Mouse (Mus musculus): ENCODE measurements around the gene Dpy30.

Gene Dpy30

DNA sequence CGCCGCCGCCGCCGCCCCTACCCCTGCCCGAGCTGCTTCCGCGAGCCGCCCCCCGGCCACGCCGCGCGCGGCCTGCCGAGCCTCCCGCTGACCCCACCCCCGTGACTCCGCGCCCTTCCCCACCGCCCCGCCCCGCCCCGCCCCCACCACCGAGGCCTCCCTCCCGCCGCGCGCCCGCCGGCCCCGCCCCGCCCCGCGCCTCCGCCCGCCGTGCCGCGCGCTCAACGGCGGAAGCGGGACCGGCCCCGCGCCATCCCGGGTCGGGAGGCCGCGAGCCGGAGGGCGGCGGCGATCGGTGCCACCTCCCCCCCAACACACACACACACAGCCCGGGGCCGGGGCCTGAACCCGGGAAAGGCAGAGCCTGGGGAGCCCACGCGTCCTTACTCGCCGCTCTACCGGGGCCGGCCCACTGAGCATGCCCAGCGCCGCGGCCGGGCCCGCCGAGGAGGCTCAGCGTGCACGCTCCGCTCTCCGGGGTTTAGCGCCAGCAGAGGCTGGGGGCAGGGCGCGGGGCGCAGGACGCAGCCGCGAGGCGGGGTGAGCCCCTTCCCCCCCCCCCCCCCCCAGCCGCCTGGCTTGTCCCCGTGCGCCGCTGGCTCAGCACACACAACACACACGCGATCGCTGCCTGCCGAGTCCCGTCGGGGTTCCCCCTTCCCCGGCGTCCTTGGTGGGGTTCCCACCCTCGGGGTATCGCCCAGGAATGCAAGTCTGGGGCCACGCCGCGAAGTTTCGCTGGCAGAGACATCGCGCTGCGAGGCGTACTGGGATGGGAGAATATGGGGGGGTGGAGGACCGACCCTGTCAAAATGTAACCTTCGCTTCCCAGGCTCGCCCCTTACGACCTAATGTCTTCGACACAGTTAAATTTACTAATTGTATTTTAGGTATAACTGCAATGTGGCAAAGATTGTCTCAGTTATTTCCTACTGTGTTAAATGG, 28.4 kb downstream of the Dpy30 start, which contains the start of gene Memo1:
Memo1 (minus strand) TSS at position 496 of the 945 bp plus-strand sequence.
- peak; percentile 70 for DNase-seq (ENCODE audit: low read depth, low spot score)

DNA sequence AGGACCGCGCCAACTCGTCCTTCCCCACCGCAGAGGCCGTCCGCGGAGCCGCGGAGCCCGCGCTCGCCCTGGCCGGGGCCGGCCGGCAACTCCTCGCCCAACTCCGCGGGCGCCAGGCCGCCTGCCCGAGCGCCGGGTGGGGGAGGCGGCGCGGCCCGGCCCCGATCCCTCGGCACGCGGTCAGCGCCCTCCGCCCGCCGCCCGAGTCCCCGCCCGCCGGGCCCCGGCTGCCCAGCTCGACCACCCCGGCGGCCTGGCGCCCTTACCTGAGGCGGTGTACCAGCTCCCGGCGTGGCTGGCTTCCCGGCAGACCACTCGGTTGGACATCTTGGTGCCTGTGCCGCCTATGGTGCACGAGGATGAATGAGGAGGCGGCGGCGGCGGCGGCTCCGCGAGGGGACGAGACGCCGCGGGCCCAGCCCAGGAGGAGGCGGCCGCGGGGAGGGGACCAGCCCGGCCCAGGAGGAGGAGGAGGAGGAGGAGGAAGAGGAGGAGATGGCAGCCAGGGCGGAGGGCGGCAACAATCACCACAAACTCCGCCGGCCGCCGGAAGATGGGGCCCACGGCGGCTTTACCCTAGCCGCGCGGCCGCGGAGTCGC, 29.2 kb downstream of the Dpy30 start:
- DNase-seq (ENCODE audit: low read depth, low spot score): peak; percentile 78

GRCm38 (mm10) chr17:74293687-74294425, 29.9 kb downstream of the Dpy30 start:
- peak; percentile 60 for DNase-seq (ENCODE audit: low read depth, low spot score)

DNA sequence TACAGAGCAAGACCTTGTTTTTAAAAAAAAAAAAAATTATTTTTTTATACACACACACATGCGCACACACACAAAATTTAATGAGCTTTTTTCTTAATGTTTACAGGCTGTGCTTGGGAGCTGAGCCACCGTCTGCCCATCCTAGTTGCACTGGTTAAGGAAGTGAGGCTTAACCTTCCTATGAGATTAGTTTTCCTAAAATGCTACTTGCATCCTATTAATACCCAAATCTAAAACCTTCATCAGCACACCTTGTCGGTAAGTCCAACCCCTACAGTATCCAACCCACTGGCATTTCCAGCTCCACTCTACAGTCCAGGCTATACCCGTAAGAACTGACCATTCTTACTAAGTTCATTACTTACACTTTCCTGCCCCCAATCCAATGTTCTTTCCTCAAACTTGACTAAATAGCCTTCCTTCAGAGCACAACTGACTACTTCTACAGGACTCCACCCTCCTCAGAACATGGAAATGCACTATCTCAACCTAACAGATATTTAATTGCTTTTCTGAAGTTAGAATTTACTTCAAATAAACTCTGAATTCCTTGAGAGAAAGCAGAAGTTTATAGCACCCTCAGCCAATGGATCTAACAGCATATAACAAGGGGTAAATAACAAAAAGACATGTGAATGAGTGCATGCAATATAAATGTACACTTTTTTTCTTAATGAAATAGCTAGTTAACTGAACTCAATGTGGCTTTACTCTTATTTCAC, 31.9 kb downstream of the Dpy30 start:
- no peak for DNase-seq (ENCODE audit: low read depth, low spot score)

- DNase-seq (ENCODE audit: low read depth, low spot score): peak; percentile 32
Measured at GRCm38 (mm10) chr17:74290869-74291268, 32.9 kb downstream of the Dpy30 start.

- no peak for DNase-seq (ENCODE audit: low read depth, low spot score)
Measured at GRCm38 (mm10) chr17:74290198-74290597, 33.5 kb downstream of the Dpy30 start.

DNA sequence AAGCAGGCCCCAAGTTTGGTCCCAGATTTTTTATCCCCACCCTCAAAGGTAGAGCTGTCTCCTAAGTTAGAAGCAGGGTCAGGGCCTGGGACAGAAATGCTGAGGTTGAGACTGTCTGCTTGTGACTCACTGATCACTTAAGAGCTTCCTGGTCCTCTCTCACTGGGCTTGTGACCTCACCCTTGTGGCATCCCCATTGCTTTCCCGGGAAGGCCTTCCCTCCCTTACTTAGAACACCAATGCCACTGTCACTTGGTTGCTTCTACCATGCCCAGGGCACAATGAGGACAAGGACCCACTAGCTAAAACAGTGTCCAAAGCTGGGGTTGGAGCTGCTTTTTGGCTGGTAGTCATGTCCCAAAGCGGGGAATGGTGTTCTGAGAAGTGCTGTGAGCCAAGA, 35.1 kb downstream of the Dpy30 start:
- DNase-seq (ENCODE audit: low read depth, low spot score): peak; percentile 79

GRCm38 (mm10) chr17:74286140-74286730, 37.5 kb downstream of the Dpy30 start:
- DNase-seq (ENCODE audit: low read depth, low spot score): no peak

DNA sequence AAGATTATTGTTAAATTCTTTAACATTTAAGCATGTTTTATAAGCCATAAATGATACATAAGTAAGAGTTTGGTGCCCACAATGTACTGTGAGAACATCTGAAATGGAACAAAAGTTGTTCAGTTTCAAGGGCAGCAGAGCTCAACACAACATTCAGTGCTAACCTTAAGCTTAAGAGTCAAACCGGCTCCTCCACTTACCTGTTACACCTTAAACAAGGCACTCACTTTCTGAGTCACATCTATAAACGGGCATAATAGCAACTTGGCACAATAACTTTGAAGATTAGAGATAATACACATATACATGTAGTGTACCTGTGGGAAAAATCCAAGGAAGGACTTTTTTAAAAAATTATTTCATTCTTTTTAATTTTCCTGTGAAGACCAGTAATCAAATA, 38.0 kb downstream of the Dpy30 start:
- DNase-seq (ENCODE audit: low read depth, low spot score): no peak

- no peak for DNase-seq (ENCODE audit: low read depth, low spot score)
Measured at GRCm38 (mm10) chr17:74284397-74285115, 39.2 kb downstream of the Dpy30 start.

DNA sequence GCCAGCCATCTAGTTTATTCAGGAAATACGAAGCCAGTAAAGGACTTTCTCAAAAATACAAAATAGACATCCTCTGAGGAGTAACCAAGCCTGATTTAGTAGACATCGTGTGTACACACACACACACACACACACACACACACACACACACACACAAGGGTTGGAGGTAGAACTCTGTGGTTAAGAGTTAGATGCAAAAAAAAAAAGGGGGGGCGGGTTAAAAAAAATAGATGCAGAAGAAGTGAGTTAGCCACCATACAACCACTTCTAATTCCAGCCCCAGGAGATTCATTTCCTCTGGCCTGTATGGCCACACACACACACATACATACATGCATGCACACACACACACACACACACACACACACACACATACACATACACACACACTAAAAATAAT, 41.7 kb downstream of the Dpy30 start:
- no peak for DNase-seq (ENCODE audit: low read depth, low spot score)

- peak; percentile 30 for DNase-seq (ENCODE audit: low read depth, low spot score)
Measured at GRCm38 (mm10) chr17:74278966-74279869, 44.5 kb downstream of the Dpy30 start.

DNA sequence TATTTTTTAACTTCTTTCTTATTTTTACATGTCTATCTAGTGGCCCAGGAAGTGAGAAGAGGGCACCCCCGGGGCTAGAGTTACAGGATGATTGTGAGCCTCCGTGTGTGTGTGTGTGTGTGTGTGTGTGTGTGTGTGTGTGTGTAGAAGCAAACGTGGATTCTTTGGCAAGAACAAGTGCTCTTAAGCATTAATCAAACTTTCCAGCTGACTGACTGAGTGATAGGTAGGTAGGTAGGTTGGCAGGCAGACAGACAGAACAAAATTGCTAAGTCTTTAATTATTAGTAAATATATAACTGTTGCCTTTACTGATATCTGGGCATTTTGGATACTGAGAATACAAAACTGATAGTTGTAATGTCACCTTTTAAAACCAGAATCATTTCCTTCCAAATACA, 49.3 kb downstream of the Dpy30 start:
- no peak for DNase-seq (ENCODE audit: low read depth, low spot score)

- DNase-seq (ENCODE audit: low read depth, low spot score): no peak
Measured at GRCm38 (mm10) chr17:74272683-74273205, 51.0 kb downstream of the Dpy30 start.

DNA sequence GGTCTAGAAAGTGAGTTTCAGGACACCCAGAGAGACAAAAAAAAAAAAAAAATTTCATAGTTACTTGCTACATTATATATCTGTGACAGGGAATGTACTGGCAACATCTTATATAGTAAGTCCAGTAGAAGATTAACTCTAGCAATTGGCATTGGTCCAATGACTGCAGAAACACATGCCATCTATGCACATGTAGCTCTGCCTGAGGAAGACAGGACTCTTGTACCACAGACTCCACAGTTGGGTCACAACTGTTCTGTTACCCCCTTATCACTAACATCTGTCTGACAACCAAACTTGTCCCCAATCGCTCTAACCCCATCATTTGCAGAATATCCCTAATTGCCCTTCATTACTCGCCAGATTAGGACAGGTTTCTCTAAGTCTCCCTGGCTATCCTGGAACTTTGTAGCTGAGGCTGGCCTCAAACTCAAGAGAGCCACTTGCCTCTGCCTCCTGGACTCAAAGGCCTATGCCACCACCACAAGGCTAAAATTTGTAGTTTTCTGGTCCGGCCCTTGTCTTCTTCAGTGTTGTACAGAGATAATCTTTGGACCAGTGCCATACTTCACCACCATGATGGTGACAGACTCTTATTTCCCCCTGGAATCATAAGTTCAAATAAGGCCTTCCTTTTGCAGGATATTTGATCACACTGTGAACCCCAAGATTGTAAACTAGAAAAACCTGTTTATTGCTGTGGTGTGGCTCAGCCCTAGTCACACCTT, 52.0 kb downstream of the Dpy30 start:
- DNase-seq (ENCODE audit: low read depth, low spot score): no peak

- DNase-seq (ENCODE audit: low read depth, low spot score): no peak
Measured at GRCm38 (mm10) chr17:74270205-74270604, 53.5 kb downstream of the Dpy30 start.

GRCm38 (mm10) chr17:74267415-74268180, 56.1 kb downstream of the Dpy30 start:
- peak; percentile 40 for DNase-seq (ENCODE audit: low read depth, low spot score)

DNA sequence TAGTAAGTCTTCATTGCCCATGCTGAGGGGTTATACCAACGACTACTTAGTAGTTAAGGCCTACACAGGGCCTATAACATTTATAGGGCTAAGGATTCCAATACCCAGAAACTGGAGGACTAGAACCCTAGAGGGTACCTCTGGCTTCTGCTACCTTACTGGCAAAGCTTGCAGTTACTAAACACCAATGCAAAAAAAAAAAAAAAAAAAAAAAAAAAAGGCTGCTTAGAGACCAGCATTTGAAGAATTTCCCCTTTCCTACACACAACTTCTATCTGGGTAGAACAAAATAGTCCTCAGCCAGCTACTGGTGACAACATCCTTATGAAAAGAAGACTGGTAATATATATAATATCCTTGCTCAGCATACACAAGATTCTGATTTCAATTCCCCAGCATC, 58.1 kb downstream of the Dpy30 start:
- no peak for DNase-seq (ENCODE audit: low read depth, low spot score)
